Comparison of ENCODE assay signal across 21 mouse cellular contexts in genomic region chr1:36052672-36053071, GRCm38 (mm10). TPM values are rescaled to one million over a fixed set of nuclear protein-coding genes. Genes with fewer than 3 reads are reported as not detected.
A peak's percentile ranks its signal among the peaks of the same experiment; 100 is the strongest.
DNase-seq lines count a peak whose midpoint lies in the region; ATAC-seq and TF ChIP-seq lines count a peak whose summit lies in the region.
"Had no signal": no experiment of that assay in that cellular context is flagged by ENCODE, and none has a peak within 500 bp of the region (broad histone marks: within the 10 kb centered on the region; RNA-seq: fewer than 3 reads in every experiment).

No protein-coding gene starts in this region.

- no peak for TF ChIP-seq CTCF in bone marrow macrophage, adult 2 months (IDR thresholded peaks at IDR 0.05; ENCODE audit: low read depth, low read length)

- peak overlapping the region; percentile 86 for H3K27ac ChIP-seq in bone marrow macrophage, adult 2 months (ENCODE audit: insufficient read depth, low read depth, low read length)
- H3K27ac ChIP-seq: forebrain, embryonic 13.5 days; heart, adult 2 months; kidney, embryonic 15.5 days; left cerebral cortex, adult 2 months; limb, embryonic 15.5 days; midbrain, embryonic 15.5 days; neural tube, embryonic 12.5 days had no signal

- TF ChIP-seq POLR2A in bone marrow macrophage, adult 2 months (IDR thresholded peaks at IDR 0.05; ENCODE audit: borderline replicate concordance, low read depth, low read length), result no peak

- no peak overlapping the region for H3K4me3 ChIP-seq in bone marrow macrophage, adult 2 months (ENCODE audit: insufficient read depth, low read length)
- H3K4me3 ChIP-seq: forebrain, embryonic 13.5 days; heart, adult 2 months; kidney, embryonic 15.5 days; left cerebral cortex, adult 2 months; limb, embryonic 15.5 days; midbrain, embryonic 15.5 days; neural tube, embryonic 12.5 days had no signal

- peak; percentile 17 for DNase-seq in CD4-positive, CD25-positive, alpha-beta regulatory T cell, adult 2 months (ENCODE audit: low read depth, low spot score)
- DNase-seq in lung, postnatal 10 days, result peak; percentile 4
- no peak for DNase-seq in lung, postnatal 25 days (ENCODE audit: low spot score)
- DNase-seq in kidney, adult 11 months, result no peak
- DNase-seq: adrenal gland, adult 2 months; cerebellum, adult 18-20 months; heart, postnatal 36 days; right cerebral cortex, postnatal 4 days; thymus, postnatal 14 days had no signal

- no peak for ATAC-seq in CD4-positive, CD25-positive, alpha-beta regulatory T cell, adult 4 months
- peak; percentile 56 for ATAC-seq in megakaryocyte progenitor cell, adult 5-6 weeks (replicated peaks; ENCODE audit: poor library complexity)
- ATAC-seq in erythroblast, adult 5-6 weeks (replicated peaks; ENCODE audit: low FRiP score, poor library complexity, severe bottlenecking), result no peak
- ATAC-seq: forebrain, embryonic 13.5 days; inflammation-experienced regulatory T-cells, adult 6 months; midbrain, embryonic 15.5 days had no signal

- H3K4me1 ChIP-seq in bone marrow macrophage, adult 2 months (ENCODE audit: control insufficient read depth, insufficient read depth, low read length), result peaks cover 25% of the 10 kb centered on the region
- H3K4me1 ChIP-seq: forebrain, embryonic 13.5 days; kidney, embryonic 15.5 days; limb, embryonic 15.5 days; midbrain, embryonic 15.5 days; neural tube, embryonic 12.5 days had no signal

RNA-seq across cellular contexts. Expression of gene Hs6st1, which starts 15.5 kb away (rescaled TPM):
- 1 to 10 TPM; 4.3 to 4.7 TPM for polyA plus RNA-seq in CD4-positive, CD25-positive, alpha-beta regulatory T cell, adult 4 months (2017; shearing (Covaris generic))
- polyA plus RNA-seq in bone marrow macrophage, adult 2 months (2012; ENCODE audit: insufficient read depth, insufficient read length, missing spikeins), result 22.2 and 23.4 TPM in 2 replicates
- 12.6 and 17.7 TPM in 2 replicates for total RNA-seq in megakaryocyte progenitor cell, adult 5-6 weeks (2015)
- total RNA-seq in megakaryocyte progenitor cell, adult 5-6 weeks (2017), result 7.3 and 10.0 TPM in 2 replicates
- 82.8 and 141 TPM in 2 replicates for total RNA-seq in erythroblast, adult 5-6 weeks (2015; ENCODE audit: low replicate concordance)
- total RNA-seq in erythroblast, adult 5-6 weeks (2017; ENCODE audit: low replicate concordance), result 123 and 134 TPM in 2 replicates

Comparison
In these comparisons a context has a peak if more than half of its experiments do, and no peak if none do; other contexts are left out.
1. DNase-seq: peak in CD4-positive, CD25-positive, alpha-beta regulatory T cell, adult 2 months (single experiment) and lung, postnatal 10 days (single experiment); none in lung, postnatal 25 days (single experiment) and kidney, adult 11 months (single experiment).
2. RNA of gene Hs6st1, which starts 15.5 kb away (total RNA-seq): 82.8 to 141 TPM in erythroblast, adult 5-6 weeks; 7.3 to 17.7 TPM in megakaryocyte progenitor cell, adult 5-6 weeks; every median in the first group is over 4 times any median in the second.